Mouse (Mus musculus): ENCODE results near the gene Gpc5. TPM values are rescaled to one million over a fixed set of nuclear protein-coding genes. Genes with fewer than 3 reads are reported as not detected.

The Gpc5 gene
- polyA plus RNA-seq, 1 experiment from 2014 or later: 0.06 TPM

- WGBS: 18% methylated on average over 2 of the region's 2 CpGs
- no peak overlapping the region for H3K4me2 ChIP-seq
- ATAC-seq (replicated peaks; ENCODE audit: insufficient number of reproducible peaks, insufficient read depth, low FRiP score, low read depth): no peak
- no peaks in the 10 kb centered on the region for H3K36me3 ChIP-seq
- no peak overlapping the region for H3K27ac ChIP-seq
- H3K4me3 ChIP-seq: no peak overlapping the region
- no peaks in the 10 kb centered on the region for H3K4me1 ChIP-seq (replicated peaks)
- no peaks in the 10 kb centered on the region for H3K27me3 ChIP-seq
- H3K9ac ChIP-seq: no peak overlapping the region
- no peaks in the 10 kb centered on the region for H3K9me3 ChIP-seq (replicated peaks)
Observed at GRCm38 (mm10) chr14:115979233-115979632, 887.2 kb downstream of the Gpc5 start.

GRCm38 (mm10) chr14:115990764-115991163, 898.7 kb downstream of the Gpc5 start:
- Histone ChIP-seq H3K27ac (no peak overlapping the region), H3K9me3 (replicated peaks) (no peaks in the 10 kb centered on the region)

GRCm38 (mm10) chr14:115993520-115994106, 901.6 kb downstream of the Gpc5 start:
- ATAC-seq (replicated peaks; ENCODE audit: insufficient number of reproducible peaks, insufficient read depth, low FRiP score, low read depth): no peak
- Histone ChIP-seq H3K4me1 (replicated peaks) (no peaks in the 10 kb centered on the region), H3K27me3 (no peaks in the 10 kb centered on the region), H3K27ac (no peak overlapping the region), H3K36me3 (no peaks in the 10 kb centered on the region), H3K9me3 (replicated peaks) (no peaks in the 10 kb centered on the region), H3K4me2 (no peak overlapping the region), H3K4me3 (no peak overlapping the region), H3K9ac (no peak overlapping the region)
- 55% methylated on average over 5 of the region's 5 CpGs for WGBS

More at GRCm38 (mm10) chr14:115990764-115991163, 898.7 kb downstream of the Gpc5 start:
- 38% methylated on average over 2 of the region's 2 CpGs for WGBS
- H3K4me1 ChIP-seq (replicated peaks): no peaks in the 10 kb centered on the region
- ATAC-seq (replicated peaks; ENCODE audit: insufficient number of reproducible peaks, insufficient read depth, low FRiP score, low read depth): no peak
- no peaks in the 10 kb centered on the region for H3K27me3 ChIP-seq
- no peak overlapping the region for H3K4me2 ChIP-seq
- H3K4me3 ChIP-seq: no peak overlapping the region
- H3K36me3 ChIP-seq: no peaks in the 10 kb centered on the region
- H3K9ac ChIP-seq: no peak overlapping the region

GRCm38 (mm10) chr14:115998931-115999330, 906.9 kb downstream of the Gpc5 start:
- Histone ChIP-seq H3K4me2 (no peak overlapping the region), H3K9ac (no peak overlapping the region), H3K27me3 (no peaks in the 10 kb centered on the region), H3K4me3 (no peak overlapping the region), H3K9me3 (replicated peaks) (no peaks in the 10 kb centered on the region), H3K36me3 (no peaks in the 10 kb centered on the region), H3K27ac (no peak overlapping the region), H3K4me1 (replicated peaks) (no peaks in the 10 kb centered on the region)
- WGBS: 63% methylated on average over 4 of the region's 4 CpGs
- no peak for ATAC-seq (replicated peaks; ENCODE audit: insufficient number of reproducible peaks, insufficient read depth, low FRiP score, low read depth)

DNA sequence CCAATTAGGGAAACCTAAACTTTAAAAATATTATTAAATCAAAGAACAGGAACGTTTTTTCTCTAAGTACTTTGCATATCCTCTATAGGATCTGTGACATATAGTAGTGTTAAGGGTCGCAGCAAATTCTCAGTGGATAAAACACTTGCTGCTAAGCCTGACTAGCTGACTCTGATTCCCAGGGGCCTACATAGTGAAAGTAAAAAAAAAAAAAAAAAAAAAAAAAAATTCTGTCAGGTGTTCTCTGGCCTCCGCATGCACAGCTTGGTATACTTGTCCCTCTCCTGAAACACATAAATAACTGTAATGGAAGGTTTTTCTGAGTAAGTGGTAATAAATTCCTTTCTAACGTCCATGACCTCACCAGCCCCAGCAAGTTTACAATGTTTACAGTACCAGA, 995.0 kb downstream of the Gpc5 start:
- Histone ChIP-seq H3K4me2 (no peak overlapping the region), H3K27me3 (no peaks in the 10 kb centered on the region), H3K36me3 (no peaks in the 10 kb centered on the region), H3K9ac (no peak overlapping the region), H3K4me3 (no peak overlapping the region), H3K4me1 (replicated peaks) (no peaks in the 10 kb centered on the region), H3K27ac (no peak overlapping the region), H3K9me3 (replicated peaks) (no peaks in the 10 kb centered on the region)
- ATAC-seq (replicated peaks; ENCODE audit: insufficient number of reproducible peaks, insufficient read depth, low FRiP score, low read depth): no peak
- 69% methylated on average over 4 of the region's 4 CpGs for WGBS

DNA sequence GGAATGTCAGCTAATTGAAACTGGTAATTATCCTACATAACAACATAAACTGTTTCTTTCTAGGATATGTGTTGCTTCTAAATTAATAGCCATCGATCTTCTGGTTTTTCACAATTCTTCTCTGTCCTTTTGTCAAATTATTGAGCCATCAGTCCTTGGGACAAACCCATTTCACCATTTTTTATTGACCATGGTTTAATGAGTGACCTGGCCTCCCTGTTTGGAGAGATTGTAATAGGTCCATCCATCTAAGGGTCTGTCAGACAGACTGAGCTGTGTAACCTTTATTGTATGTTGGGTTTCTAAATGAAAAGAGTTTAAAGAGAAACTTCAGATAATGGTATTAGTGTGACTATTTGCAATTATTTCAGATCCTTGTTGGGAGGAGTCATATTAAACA, 1035.9 kb downstream of the Gpc5 start:
- Histone ChIP-seq H3K27me3 (no peaks in the 10 kb centered on the region), H3K36me3 (no peaks in the 10 kb centered on the region), H3K4me3 (no peak overlapping the region), H3K4me1 (replicated peaks) (no peaks in the 10 kb centered on the region), H3K9me3 (replicated peaks) (no peaks in the 10 kb centered on the region), H3K9ac (no peak overlapping the region), H3K4me2 (no peak overlapping the region), H3K27ac (no peak overlapping the region)
- no peak for ATAC-seq (replicated peaks; ENCODE audit: insufficient number of reproducible peaks, insufficient read depth, low FRiP score, low read depth)
- 85% methylated on average over 1 of the region's 1 CpGs for WGBS

DNA sequence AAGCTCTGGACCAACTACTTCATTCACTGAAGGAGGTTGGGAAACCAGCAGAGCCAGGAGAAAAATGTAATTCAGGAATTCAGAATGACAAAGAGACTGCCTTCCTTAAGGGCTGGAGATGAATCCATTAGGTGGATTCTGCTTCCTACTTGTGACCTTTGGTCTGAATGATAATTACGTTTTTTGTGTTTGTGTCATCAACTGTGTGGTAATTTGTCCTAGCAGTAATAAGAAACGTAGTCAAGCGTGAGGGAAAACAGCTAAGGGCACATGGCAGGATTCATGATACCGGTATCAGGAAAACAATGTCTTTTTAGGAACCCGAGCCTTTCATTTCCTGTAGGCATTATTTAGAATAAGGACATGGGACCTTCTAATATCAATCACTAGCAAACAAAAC, 1045.3 kb downstream of the Gpc5 start:
- Histone ChIP-seq H3K4me2 (no peak overlapping the region), H3K27ac (no peak overlapping the region), H3K27me3 (no peaks in the 10 kb centered on the region), H3K9ac (no peak overlapping the region), H3K36me3 (no peaks in the 10 kb centered on the region), H3K4me1 (replicated peaks) (no peaks in the 10 kb centered on the region), H3K9me3 (replicated peaks) (no peaks in the 10 kb centered on the region), H3K4me3 (no peak overlapping the region)
- WGBS: 64% methylated on average over 5 of the region's 5 CpGs
- no peak for ATAC-seq (replicated peaks; ENCODE audit: insufficient number of reproducible peaks, insufficient read depth, low FRiP score, low read depth)

DNA sequence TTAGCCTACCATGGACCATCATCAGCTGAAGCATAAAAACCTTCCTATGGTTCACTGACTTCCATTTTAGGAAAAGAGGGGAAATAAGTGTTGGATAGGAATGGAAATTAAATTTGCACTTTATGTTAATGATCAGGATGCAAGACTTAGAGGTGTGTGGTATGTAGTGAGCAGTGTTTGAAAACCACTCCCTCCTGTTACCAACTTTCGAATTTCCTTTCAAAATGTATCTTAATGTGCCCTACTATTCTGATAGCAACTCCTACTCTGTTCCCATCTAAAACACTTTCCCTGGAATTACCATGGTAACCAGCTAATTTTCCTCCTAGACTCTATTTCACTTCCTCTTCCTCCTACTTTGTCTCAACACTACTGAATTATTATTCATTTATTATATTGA, 1045.8 kb downstream of the Gpc5 start:
- Histone ChIP-seq H3K9me3 (replicated peaks) (no peaks in the 10 kb centered on the region), H3K4me3 (no peak overlapping the region)
- 61% methylated on average over 1 of the region's 1 CpGs for WGBS

DNA sequence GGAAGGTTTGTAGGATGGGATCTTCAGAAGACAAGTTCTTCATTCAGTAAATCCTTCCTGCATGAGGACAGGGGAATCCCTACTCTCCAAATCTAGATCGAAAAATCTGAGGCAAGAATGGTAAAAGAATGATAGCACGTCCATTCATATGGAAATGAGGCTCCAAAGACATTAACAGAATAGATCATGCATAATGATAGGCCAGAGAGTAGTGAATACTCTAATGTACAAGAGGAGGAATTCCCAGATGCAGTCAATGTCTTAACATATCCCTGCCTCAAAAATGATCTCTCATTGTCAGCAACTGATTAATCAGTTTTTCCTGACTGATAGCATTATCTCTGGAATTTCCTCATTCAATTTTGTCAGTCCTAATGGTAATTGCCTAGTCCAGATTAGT, 1070.6 kb downstream of the Gpc5 start:
- WGBS: 65% methylated on average over 2 of the region's 2 CpGs
- Histone ChIP-seq H3K4me1 (replicated peaks) (no peaks in the 10 kb centered on the region), H3K9me3 (replicated peaks) (no peaks in the 10 kb centered on the region), H3K27ac (no peak overlapping the region), H3K9ac (no peak overlapping the region), H3K27me3 (no peaks in the 10 kb centered on the region), H3K36me3 (no peaks in the 10 kb centered on the region), H3K4me2 (no peak overlapping the region), H3K4me3 (no peak overlapping the region)
- no peak for ATAC-seq (replicated peaks; ENCODE audit: insufficient number of reproducible peaks, insufficient read depth, low FRiP score, low read depth)

More for the DNA sequence above, 1045.8 kb downstream of the Gpc5 start:
- Histone ChIP-seq H3K27ac (no peak overlapping the region), H3K4me2 (no peak overlapping the region), H3K9ac (no peak overlapping the region), H3K4me1 (replicated peaks) (no peaks in the 10 kb centered on the region), H3K36me3 (no peaks in the 10 kb centered on the region), H3K27me3 (no peaks in the 10 kb centered on the region)
- ATAC-seq (replicated peaks; ENCODE audit: insufficient number of reproducible peaks, insufficient read depth, low FRiP score, low read depth): no peak

- Histone ChIP-seq H3K4me1 (replicated peaks) (no peaks in the 10 kb centered on the region), H3K9ac (no peak overlapping the region), H3K27ac (no peak overlapping the region), H3K36me3 (no peaks in the 10 kb centered on the region), H3K4me2 (no peak overlapping the region), H3K4me3 (no peak overlapping the region), H3K27me3 (no peaks in the 10 kb centered on the region), H3K9me3 (replicated peaks) (no peaks in the 10 kb centered on the region)
- no peak for ATAC-seq (replicated peaks; ENCODE audit: insufficient number of reproducible peaks, insufficient read depth, low FRiP score, low read depth)
Observed at GRCm38 (mm10) chr14:116167401-116167800, 1075.4 kb downstream of the Gpc5 start.

GRCm38 (mm10) chr14:116169129-116169528, 1077.1 kb downstream of the Gpc5 start:
- H3K4me3 ChIP-seq: no peak overlapping the region
- H3K4me2 ChIP-seq: no peak overlapping the region
- 73% methylated on average over 5 of the region's 5 CpGs for WGBS
- H3K9me3 ChIP-seq (replicated peaks): no peaks in the 10 kb centered on the region
- no peak overlapping the region for H3K27ac ChIP-seq
- no peaks in the 10 kb centered on the region for H3K36me3 ChIP-seq
- H3K9ac ChIP-seq: no peak overlapping the region
- ATAC-seq (replicated peaks; ENCODE audit: insufficient number of reproducible peaks, insufficient read depth, low FRiP score, low read depth): no peak
- H3K27me3 ChIP-seq: no peaks in the 10 kb centered on the region
- H3K4me1 ChIP-seq (replicated peaks): no peaks in the 10 kb centered on the region

DNA sequence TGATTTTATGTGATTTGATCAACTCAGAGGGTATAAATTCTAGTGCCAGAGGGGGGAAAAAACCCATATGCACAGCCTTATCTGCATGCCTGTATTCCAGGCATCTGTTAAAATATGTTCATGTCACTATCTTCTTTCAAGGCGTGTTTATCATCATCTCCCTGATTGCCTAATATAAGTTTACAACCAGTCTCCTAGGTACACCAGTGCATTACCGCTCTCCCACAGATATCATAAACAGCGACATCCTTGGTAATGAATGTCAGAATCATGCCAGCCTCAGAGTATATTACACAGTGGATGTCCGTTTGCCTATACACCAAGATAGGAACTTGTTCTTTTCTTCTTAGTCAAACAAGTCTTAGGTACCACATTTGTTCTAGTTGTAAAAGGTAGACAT, 1095.0 kb downstream of the Gpc5 start:
- 76% methylated on average over 4 of the region's 4 CpGs for WGBS

More for the DNA sequence above, 1095.0 kb downstream of the Gpc5 start:
- H3K27ac ChIP-seq: no peak overlapping the region
- no peak overlapping the region for H3K4me3 ChIP-seq
- H3K27me3 ChIP-seq: no peaks in the 10 kb centered on the region
- ATAC-seq (replicated peaks; ENCODE audit: insufficient number of reproducible peaks, insufficient read depth, low FRiP score, low read depth): no peak
- no peak overlapping the region for H3K9ac ChIP-seq
- H3K4me1 ChIP-seq (replicated peaks): no peaks in the 10 kb centered on the region
- no peaks in the 10 kb centered on the region for H3K9me3 ChIP-seq (replicated peaks)
- H3K4me2 ChIP-seq: no peak overlapping the region
- H3K36me3 ChIP-seq: no peaks in the 10 kb centered on the region
